Mouse (Mus musculus) limb, embryonic 14.5 days (tissue): Measurements from ENCODE around the gene Sh3glb1. TPM values are rescaled to one million over a fixed set of nuclear protein-coding genes. Genes with fewer than 3 reads are reported as not detected.

ENCODE experiments used
- ATAC-seq: fragments of 200-750 bp; cut with Nextera tagmentation; 2 replicates; pipeline ENCODE4 v1.8.0; 2017; ENCODE audit warnings: low read depth, moderate number of reproducible peaks, moderate TSS enrichment; ENCODE audit not compliant: low FRiP score
- DNase-seq: peaks from one replicate; pipeline ENCODE4 v3.0.0-alpha.2; 2015; ENCODE audit warnings: low spot score
- H3K27ac ChIP-seq: fragments of 300-500 bp; sonication (generic); replicated peaks from 2 replicates; pipeline ENCODE4 v1.5.1; 2014; ENCODE audit warnings: low read depth, mild to moderate bottlenecking, low read length, moderate library complexity, mixed read lengths
- H3K27me3 ChIP-seq: fragments of 300-500 bp; sonication (generic); 2 replicates; pipeline ENCODE4 v1.6.1; 2014; ENCODE audit warnings: low read length, mixed read lengths; ENCODE audit not compliant: control insufficient read depth, insufficient read depth
- H3K36me3 ChIP-seq: fragments of 300-500 bp; sonication (generic); 2 replicates; pipeline ENCODE4 v1.6.1; 2014; ENCODE audit warnings: mild to moderate bottlenecking, low read length, moderate library complexity, mixed read lengths; ENCODE audit not compliant: control insufficient read depth, insufficient read depth
- H3K4me1 ChIP-seq: fragments of 300-500 bp; sonication (generic); 2 replicates; pipeline ENCODE4 v1.6.1; 2014; ENCODE audit warnings: antibody characterized with exemption, low read length, mixed read lengths; ENCODE audit not compliant: control insufficient read depth, insufficient read depth
- H3K4me2 ChIP-seq: fragments of 300-500 bp; sonication (generic); replicated peaks from 2 replicates; pipeline ENCODE4 v1.6.1; 2014; ENCODE audit warnings: low read depth, mild to moderate bottlenecking, low read length, moderate library complexity; ENCODE audit not compliant: severe bottlenecking
- H3K4me3 ChIP-seq: fragments of 300-500 bp; sonication (generic); replicated peaks from 2 replicates; pipeline ENCODE4 v1.5.1; 2014; ENCODE audit warnings: low read length
- H3K9ac ChIP-seq: fragments of 300-500 bp; sonication (generic); 2 replicates; pipeline ENCODE4 v1.6.1; 2014; ENCODE audit warnings: mild to moderate bottlenecking, low read depth, low read length, moderate library complexity; ENCODE audit not compliant: severe bottlenecking
- H3K9me3 ChIP-seq: fragments of 300-500 bp; sonication (generic); 2 replicates; pipeline ENCODE4 v1.6.1; 2016; ENCODE audit warnings: low read length; ENCODE audit not compliant: control insufficient read depth
- POLR2A ChIP-seq: fragments of 200-500 bp; IDR thresholded peaks from 2 replicates; pipeline ENCODE4 v1.8.0; 2012; ENCODE audit warnings: inconsistent platforms, mild to moderate bottlenecking, moderate library complexity, borderline replicate concordance; ENCODE audit not compliant: insufficient read depth, insufficient read length; ENCODE audit errors: extremely low read depth
- WGBS: fragments of 180-500 bp; shearing (Covaris S2); extraction: QIAGEN DNeasy Blood & Tissue Kit; methylation state at CpG from one replicate; pipeline ENCODE4 v1.1.7; 2014; 5-methylcytosine and 5-hydroxymethylcytosine counted together
- polyA plus RNA-seq, 2 experiments: library from polyadenylated mRNA; depleted of rRNA in 1 of 2; stranded (reverse) in 1 of 2; unstranded in 1 of 2; fragments of >200 nt; fragmentation: Nextera tagmentation in 1 of 2; extraction: Ambion mirVana in 1 of 2; gene quantifications; 2 replicates each; pipeline versions ENCODE4 v1.2.1 to v1.2.3; 2012 to 2014

Sh3glb1 gene
- polyA plus RNA-seq, 2 experiments, result 30.3 to 138 TPM

DNA sequence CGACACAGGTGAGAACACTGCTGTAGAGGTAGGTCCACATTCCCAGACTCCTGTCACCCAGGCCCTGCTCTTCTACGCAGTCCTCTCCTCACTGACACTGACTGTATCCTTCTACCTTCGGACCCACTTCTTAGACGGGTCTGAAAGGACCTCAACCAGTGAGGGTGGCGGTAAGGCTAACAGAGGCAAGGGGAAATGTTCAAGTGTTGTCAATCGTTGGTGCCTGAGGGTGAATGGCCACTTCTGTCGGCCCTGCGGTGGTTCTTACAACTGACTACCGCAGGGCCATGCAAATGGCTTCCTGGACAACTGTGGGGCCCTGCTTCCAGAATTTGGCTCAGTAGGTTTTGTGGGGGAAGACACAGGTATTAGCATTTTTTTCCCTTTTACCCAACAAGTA lies 32.5 kb downstream of the Sh3glb1 start:
- ATAC-seq, result no peak
- DNase-seq, result no peak
- no peak overlapping the region for H3K4me3 ChIP-seq

GRCm38 (mm10) chr3:144686146-144686545 lies 34.0 kb downstream of the Sh3glb1 start:
- Histone ChIP-seq H3K4me1 (peaks cover 8% of the 10 kb centered on the region), H3K27me3 (no peaks in the 10 kb centered on the region), H3K9me3 (no peaks in the 10 kb centered on the region), H3K9ac (no peak overlapping the region), H3K4me2 (no peak overlapping the region), H3K27ac (no peak overlapping the region), H3K4me3 (no peak overlapping the region), H3K36me3 (peaks cover 36% of the 10 kb centered on the region)
- WGBS, result 84% methylated on average over 5 of the region's 5 CpGs
- TF ChIP-seq POLR2A, result no peak
- DNase-seq, result no peak
- ATAC-seq, result no peak

More for the DNA sequence above, 32.5 kb downstream of the Sh3glb1 start:
- H3K9ac ChIP-seq, result no peak overlapping the region
- WGBS, result 90% methylated on average over 9 of the region's 9 CpGs
- no peaks in the 10 kb centered on the region for H3K27me3 ChIP-seq
- peaks cover 8% of the 10 kb centered on the region for H3K4me1 ChIP-seq
- H3K4me2 ChIP-seq, result no peak overlapping the region
- no peak overlapping the region for H3K27ac ChIP-seq
- no peaks in the 10 kb centered on the region for H3K9me3 ChIP-seq
- TF ChIP-seq POLR2A, result no peak
- peaks cover 41% of the 10 kb centered on the region for H3K36me3 ChIP-seq

GRCm38 (mm10) chr3:144683136-144683814 lies 36.9 kb downstream of the Sh3glb1 start:
- WGBS, result 90% methylated on average over 12 of the region's 12 CpGs
- no peak for TF ChIP-seq POLR2A
- Histone ChIP-seq H3K9me3 (no peaks in the 10 kb centered on the region), H3K9ac (no peak overlapping the region), H3K4me1 (peaks cover 1% of the 10 kb centered on the region), H3K27me3 (no peaks in the 10 kb centered on the region), H3K4me2 (no peak overlapping the region), H3K4me3 (no peak overlapping the region), H3K36me3 (peaks cover 18% of the 10 kb centered on the region), H3K27ac (no peak overlapping the region)
- DNase-seq, result no peak
- no peak for ATAC-seq

GRCm38 (mm10) chr3:144681542-144681941 lies 38.6 kb downstream of the Sh3glb1 start:
- TF ChIP-seq POLR2A, result no peak

GRCm38 (mm10) chr3:144679701-144680159 lies 40.4 kb downstream of the Sh3glb1 start:
- 91% methylated on average over 8 of the region's 8 CpGs for WGBS

More at GRCm38 (mm10) chr3:144681542-144681941, 38.6 kb downstream of the Sh3glb1 start:
- H3K4me2 ChIP-seq, result no peak overlapping the region
- H3K9me3 ChIP-seq, result no peaks in the 10 kb centered on the region
- no peak overlapping the region for H3K9ac ChIP-seq
- ATAC-seq, result no peak
- no peak for DNase-seq
- whole genome bisulfite sequencing, result 66% methylated on average over 5 of the region's 5 CpGs
- no peak overlapping the region for H3K27ac ChIP-seq
- H3K36me3 ChIP-seq, result peaks cover 7% of the 10 kb centered on the region
- H3K4me1 ChIP-seq, result no peaks in the 10 kb centered on the region
- no peaks in the 10 kb centered on the region for H3K27me3 ChIP-seq
- no peak overlapping the region for H3K4me3 ChIP-seq

GRCm38 (mm10) chr3:144679137-144679536 lies 41.0 kb downstream of the Sh3glb1 start:
- ATAC-seq (no peak), DNase-seq (no peak)
- Histone ChIP-seq H3K36me3 (no peaks in the 10 kb centered on the region), H3K9ac (no peak overlapping the region), H3K27ac (no peak overlapping the region), H3K4me2 (no peak overlapping the region), H3K9me3 (no peaks in the 10 kb centered on the region), H3K27me3 (no peaks in the 10 kb centered on the region), H3K4me3 (no peak overlapping the region), H3K4me1 (no peaks in the 10 kb centered on the region)
- TF ChIP-seq POLR2A, result no peak
- 67% methylated on average over 4 of the region's 4 CpGs for WGBS

More at GRCm38 (mm10) chr3:144679701-144680159, 40.4 kb downstream of the Sh3glb1 start:
- no peak overlapping the region for H3K27ac ChIP-seq
- no peak overlapping the region for H3K4me3 ChIP-seq
- ATAC-seq (no peak), DNase-seq (no peak)
- no peaks in the 10 kb centered on the region for H3K9me3 ChIP-seq
- H3K4me1 ChIP-seq, result no peaks in the 10 kb centered on the region
- no peaks in the 10 kb centered on the region for H3K36me3 ChIP-seq
- H3K4me2 ChIP-seq, result no peak overlapping the region
- no peak overlapping the region for H3K9ac ChIP-seq
- H3K27me3 ChIP-seq, result no peaks in the 10 kb centered on the region
- TF ChIP-seq POLR2A, result no peak
